Mouse (Mus musculus): Measurements from ENCODE around the gene Plk2.

Plk2 gene

DNA sequence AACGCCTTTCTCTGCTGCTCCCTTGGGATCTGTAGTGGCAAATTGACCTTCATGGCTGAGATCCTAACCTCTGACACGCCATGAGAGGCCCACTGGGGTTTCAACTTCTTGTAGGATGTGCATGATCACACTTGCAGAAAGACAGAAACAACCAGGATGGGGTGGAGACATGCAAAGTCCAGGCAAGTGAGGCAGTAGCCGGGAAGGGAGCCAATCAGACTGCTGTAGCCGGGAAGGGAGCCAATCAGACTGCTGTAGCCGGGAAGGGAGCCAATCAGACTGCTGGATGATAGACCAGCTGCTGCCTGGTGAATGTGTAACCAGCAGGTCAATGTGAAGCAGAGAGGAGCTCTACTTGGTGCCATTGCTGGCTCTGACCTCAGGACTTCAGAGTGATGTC lies 11.3 kb downstream of the Plk2 start:
- DNase-seq (ENCODE audit: low spot score): no peak

DNA sequence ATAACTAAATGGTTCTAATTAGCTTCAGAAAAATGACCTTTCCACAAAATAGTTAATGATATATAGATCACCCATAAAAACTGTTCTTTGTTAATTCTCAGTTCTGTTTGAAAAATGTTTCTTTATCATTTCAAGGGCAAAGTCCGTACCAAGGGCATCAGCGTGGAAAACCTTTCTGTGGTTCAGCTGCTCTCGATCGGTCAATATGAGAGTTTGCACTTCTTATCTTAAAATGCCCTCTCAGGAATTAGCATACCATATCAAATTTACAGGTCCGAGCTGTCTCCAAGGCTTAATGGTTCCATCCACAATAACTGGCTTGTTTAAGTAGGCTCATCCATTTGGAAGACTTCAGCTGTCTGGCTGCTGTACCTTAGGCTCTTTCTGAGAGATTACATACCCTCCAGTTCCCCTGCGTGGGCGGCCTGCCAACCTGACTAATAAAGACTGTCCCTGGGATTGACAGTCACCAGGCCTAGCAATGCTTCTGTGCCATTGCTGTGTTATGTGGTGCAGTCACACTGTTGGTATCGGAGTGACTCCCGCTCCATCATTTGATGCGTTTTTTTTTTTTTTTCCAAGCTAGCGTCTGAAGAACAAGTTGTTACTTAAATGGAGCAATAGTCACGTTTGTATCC lies 17.8 kb downstream of the Plk2 start:
- no peak for DNase-seq (ENCODE audit: low spot score)

DNA sequence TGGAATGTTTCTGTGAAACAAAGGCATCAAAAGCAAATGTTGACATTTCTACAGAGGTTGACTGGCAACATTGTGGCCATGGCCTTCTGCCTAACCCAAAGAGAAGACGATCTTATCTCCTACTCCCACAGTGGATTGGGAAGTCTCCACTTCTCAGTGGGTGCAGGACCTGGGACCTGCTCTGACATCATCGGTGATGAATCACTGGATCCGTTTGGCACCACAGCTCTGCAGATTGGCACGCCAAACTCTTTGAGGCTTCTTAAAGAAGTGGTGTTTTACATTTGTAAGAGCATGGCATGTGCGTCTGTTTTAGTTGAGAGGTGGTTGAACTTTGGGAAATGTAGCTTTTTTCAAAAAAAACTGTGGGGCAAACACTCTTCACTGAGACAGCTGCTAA lies 23.8 kb downstream of the Plk2 start:
- DNase-seq (ENCODE audit: low spot score): no peak

DNA sequence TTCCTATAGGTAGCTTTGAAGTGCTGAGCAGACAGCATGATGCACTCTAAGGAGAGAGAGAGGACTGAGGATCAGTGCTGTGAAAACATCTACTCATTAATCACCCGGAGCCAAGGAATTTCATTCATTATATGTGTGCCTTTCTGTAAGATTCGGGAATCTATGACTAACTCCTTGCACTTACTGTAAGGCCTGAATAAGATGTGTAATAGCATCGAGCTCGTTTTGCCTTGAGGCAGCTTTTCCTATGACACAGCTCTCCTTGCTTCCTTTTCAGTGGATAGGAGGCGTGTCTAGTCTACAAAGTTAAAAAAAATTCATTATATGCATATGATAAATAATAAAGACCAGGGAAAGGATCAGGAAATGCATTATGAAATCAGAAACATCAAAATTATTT lies 24.8 kb downstream of the Plk2 start:
- DNase-seq (ENCODE audit: low spot score): no peak

DNA sequence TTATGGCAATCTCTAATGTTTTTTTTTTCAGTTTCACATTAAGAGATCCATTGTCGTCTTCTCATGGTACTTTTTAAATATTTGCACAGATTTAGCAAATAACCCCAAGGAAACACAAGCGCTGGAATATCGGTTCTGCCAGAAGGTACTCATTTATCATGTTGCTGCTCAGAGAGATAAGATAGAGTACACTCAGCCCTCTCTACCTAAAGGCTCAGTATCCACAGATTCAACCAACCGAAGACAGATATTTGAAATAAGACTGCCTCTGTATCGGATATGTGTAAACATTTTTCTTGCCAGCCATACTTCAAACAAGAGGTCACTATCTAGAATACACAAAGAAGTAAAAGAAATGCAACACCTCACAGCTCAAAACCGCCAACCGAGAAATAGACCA lies 27.6 kb downstream of the Plk2 start:
- DNase-seq (ENCODE audit: low spot score): no peak

DNA sequence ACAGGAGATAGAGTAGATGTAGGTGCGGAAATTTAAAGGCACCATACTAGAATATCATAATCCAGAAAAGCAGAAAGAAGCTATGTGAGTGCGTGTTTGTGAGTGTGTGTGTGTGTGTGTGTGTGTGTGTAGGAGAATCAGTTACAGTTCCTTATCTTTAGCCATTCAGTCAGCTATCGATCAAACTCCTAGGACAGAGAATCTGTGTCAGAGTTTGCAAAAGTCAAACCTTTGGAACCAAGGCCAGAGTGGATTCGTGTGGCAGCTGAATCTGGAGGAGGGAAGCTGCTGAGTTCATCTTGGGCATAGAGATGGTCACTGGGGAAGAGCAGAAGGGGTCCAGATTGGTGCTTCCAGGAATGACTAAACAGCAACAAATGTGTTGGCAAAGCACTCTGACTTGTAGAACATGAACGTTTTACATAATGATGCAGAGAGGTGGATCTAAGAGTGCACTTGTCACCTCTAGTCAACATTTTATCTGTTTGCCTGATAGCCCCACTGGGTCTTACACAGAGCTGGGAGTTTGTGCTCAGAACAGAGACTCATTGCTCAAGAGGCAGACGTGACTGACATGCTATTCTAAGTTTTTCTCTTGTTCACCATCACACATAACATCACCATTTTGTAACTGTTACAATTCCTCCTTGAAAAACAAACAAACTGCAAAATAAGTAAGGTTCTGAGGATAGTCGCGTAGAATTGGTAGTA lies 30.8 kb downstream of the Plk2 start:
- DNase-seq (ENCODE audit: low spot score): no peak

DNA sequence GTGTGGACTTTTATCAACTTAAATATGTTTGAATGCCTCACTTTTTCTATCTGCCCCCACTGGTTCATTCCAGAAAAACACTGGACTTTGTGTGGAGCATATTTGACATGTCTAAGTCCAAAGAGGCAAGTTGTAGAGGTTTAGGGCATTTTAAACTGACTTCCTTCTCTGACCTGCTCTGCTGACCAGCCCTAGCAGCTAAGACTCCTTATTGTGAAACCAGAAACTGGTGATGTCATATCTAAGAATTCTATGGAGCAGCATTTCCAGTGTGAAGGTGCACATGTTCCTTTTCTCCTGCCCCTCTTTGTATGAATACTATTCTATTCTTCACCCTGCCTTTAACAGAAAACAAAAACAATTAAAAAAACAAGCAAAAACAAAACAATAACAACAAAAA lies 36.5 kb downstream of the Plk2 start:
- no peak for DNase-seq (ENCODE audit: low spot score)

DNA sequence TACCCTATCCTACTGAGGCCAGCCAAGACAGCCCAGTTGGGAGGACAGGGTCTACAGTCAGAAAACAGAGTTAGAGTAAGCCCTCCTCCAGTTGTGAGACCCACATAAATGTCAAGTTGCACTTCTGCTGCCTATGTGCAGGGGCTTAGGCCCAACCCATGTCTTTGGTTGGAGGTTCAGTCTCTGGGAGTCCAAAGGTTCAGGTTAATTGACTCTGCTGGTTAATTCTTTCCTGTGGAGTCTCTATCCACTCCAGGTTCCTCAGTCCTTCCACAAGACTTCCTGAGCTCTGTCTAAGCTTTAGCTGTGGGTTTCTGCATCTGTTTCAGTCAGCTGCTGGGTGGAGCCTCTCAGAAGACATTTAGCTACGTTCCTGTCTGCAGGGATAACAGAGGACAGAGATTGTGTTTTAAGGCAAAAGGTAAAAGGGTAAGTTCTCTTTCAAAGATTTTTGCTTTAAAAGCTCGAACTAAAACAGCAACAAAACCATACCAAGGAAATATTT lies 37.3 kb downstream of the Plk2 start:
- DNase-seq (ENCODE audit: low spot score): no peak

DNA sequence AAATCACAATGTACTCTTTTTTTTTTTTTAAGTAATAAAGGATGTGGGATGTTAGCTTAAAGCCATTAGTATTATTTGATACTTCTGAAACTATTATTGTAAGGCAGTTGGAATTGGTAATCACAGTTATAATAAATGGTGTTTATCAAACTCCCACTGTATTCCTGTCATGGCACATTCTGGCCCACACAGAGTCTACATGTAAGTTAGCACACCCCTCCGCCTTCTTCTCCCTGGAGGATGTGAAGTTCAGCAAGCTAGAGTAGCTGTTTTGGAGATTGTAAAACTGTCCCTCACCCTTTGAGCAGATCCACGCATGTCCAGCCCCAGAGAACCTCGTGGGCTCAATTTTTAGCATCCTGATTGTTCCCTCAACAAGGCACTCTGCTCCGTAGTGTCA lies 37.8 kb downstream of the Plk2 start:
- no peak for DNase-seq (ENCODE audit: low spot score)

DNA sequence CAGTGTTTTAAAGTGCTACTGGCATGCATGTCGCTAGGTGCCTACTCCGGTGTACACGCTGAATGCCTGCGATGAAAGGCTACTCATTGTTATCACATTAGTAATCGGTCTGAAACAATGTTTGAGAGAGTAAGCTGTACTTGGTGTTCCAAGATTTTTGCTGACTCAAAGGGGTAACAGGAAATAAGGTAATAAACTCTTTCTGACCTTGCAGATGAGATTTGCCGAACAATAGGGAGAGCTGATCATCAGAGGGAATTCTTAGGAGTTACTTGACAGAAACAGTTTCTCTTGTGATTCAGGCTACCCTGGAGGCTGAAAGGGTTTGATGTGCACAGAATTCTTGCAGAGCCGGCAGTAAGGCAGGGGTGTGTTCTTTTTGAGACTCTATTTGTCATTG lies 41.8 kb downstream of the Plk2 start:
- DNase-seq (ENCODE audit: low spot score): no peak

DNA sequence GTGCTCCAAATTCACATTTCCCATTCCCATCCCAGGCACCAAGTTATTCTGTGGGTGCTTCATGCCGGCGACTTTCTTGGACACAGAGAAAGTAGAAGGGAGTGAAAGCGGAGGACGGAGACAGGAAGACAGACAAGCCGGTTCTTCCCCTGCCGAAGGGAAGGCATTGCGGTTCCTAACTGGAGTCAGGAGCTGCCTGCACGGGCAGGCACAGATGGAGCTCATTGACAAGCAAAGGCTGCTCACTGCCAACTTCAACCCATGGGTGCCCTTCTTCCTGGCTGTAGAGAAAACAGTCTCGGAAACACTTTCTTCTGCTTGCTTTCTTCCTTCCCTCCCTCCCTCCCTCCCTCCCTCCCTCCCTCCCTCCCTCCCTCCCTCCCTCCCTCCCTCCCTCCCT lies 43.8 kb downstream of the Plk2 start:
- DNase-seq (ENCODE audit: low spot score): no peak

DNA sequence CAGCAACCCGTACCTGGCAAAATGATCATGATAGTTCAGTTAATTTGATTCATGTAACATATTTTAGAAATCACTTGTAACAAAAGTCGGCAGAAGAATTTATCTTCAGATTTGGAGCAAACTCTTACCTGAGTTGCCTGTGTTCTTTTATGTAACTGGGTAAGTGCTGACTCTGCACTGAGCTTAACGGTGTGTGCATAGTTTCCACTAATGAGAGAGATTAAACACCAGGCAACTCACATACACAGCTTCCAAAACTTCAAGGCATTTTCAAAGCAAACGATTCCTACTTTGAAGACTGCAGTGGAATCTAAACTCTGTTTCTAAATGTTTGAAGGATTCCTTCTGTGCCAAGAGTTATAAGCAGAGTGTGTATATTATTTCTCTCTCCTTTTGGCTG lies 49.5 kb downstream of the Plk2 start:
- no peak for DNase-seq (ENCODE audit: low spot score)

DNA sequence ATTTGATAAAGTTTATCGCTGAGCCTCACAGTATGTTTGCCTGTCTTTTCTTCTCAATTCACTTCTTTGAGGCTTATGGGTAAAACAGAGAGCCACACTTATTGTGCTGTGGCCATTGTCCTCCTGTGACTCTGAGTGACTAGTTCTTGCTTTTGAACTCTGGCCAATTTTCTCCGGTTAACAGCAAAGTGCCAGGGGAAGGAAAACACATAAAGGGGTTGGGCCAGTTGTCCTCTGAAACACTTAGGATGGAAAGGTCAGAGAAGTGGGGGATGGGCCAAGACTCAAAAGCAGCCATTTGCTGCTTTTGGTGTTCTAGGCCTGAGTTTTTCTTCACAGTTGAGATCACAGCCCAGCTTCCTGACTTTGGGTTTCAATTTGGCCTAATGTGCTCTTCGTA lies 50.0 kb downstream of the Plk2 start:
- no peak for DNase-seq (ENCODE audit: low spot score)

DNA sequence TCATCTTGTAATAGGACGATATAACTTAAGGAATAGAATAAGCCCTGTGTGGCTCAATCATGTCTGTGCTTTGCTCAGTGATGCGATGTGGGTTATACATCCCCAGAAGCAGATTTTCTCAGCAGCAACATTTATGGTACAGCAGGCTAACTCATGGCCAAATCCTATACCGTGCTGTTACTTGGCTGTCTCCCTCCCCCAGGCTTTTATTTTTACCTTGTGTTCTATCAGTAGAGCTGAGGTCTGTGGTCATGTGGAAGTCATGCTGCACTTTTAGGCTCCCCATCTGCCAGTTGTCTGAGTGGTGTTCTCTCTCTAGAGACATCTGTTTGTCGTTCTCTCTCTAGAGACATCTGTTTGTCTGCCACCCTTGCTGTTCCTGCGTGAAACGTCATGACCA lies 51.6 kb downstream of the Plk2 start:
- no peak for DNase-seq (ENCODE audit: low spot score)

DNA sequence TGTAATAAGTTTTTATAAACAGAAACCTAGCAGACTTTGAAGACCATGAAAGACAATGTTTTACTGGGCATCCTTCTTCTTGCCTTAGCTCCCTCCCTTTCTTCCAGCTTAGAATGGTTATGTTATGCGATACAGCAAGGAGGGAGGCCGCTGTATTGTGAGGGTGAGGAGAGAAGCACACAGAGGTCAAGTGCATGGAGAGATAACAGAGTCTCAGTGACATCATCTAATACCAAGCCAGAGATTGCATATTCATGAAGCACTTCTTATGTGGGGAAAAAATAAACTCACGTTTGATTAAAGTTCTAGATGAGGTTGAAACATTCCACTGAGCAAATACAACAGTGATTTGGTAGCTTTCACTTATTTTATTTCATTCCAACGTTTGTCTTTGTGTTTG lies 55.2 kb downstream of the Plk2 start:
- DNase-seq (ENCODE audit: low spot score): no peak
